Mouse (Mus musculus) forebrain, embryonic 16.5 days (tissue): ENCODE results near the gene Nub1. TPM values are rescaled to one million over a fixed set of nuclear protein-coding genes. Genes with fewer than 3 reads are reported as not detected.

Experiments used
- ATAC-seq: fragments of 200-750 bp; cut with Nextera tagmentation; 2 replicates; pipeline ENCODE4 v1.8.0; 2017; ENCODE audit warnings: mild to moderate bottlenecking, moderate library complexity
- H3K27ac ChIP-seq: fragments of 300-500 bp; sonication (generic); 2 replicates; pipeline ENCODE4 v1.5.1; 2014; ENCODE audit warnings: low read length, control low read depth
- H3K27me3 ChIP-seq: fragments of 300-500 bp; sonication (generic); replicated peaks from 2 replicates; pipeline ENCODE4 v1.6.1; 2014; ENCODE audit warnings: low read length; ENCODE audit not compliant: control insufficient read depth, insufficient read depth
- H3K36me3 ChIP-seq: fragments of 300-500 bp; sonication (generic); 2 replicates; pipeline ENCODE4 v1.6.1; 2014; ENCODE audit not compliant: control insufficient read depth, insufficient read depth
- H3K4me1 ChIP-seq: fragments of 300-500 bp; sonication (generic); replicated peaks from 2 replicates; pipeline ENCODE4 v1.6.1; 2014; ENCODE audit warnings: low read length; ENCODE audit not compliant: control insufficient read depth, insufficient read depth
- H3K4me2 ChIP-seq: fragments of 300-500 bp; sonication (generic); 2 replicates; pipeline ENCODE4 v1.6.1; 2014; ENCODE audit warnings: mild to moderate bottlenecking, low read length, control low read depth
- H3K4me3 ChIP-seq: fragments of 300-500 bp; sonication (generic); replicated peaks from 2 replicates; pipeline ENCODE4 v1.5.1; 2014; ENCODE audit warnings: mild to moderate bottlenecking, low read length, control low read depth
- H3K9ac ChIP-seq: fragments of 300-500 bp; sonication (generic); replicated peaks from 2 replicates; pipeline ENCODE4 v1.6.1; 2014; ENCODE audit warnings: low read depth, low read length, control low read depth
- H3K9me3 ChIP-seq: fragments of 300-500 bp; sonication (generic); 2 replicates; pipeline ENCODE4 v1.6.1; 2016; ENCODE audit warnings: low read length; ENCODE audit not compliant: control insufficient read depth
- WGBS: fragments of 180-500 bp; shearing (Covaris S2); extraction: QIAGEN DNeasy Blood & Tissue Kit; methylation state at CpG from one replicate; pipeline ENCODE4 v1.1.7; 2014; 5-methylcytosine and 5-hydroxymethylcytosine counted together
- polyA plus RNA-seq: library from polyadenylated mRNA; unstranded; fragments of >200 nt; fragmentation: Nextera tagmentation; extraction: Ambion mirVana; gene quantifications from 2 replicates; pipeline ENCODE4 v1.2.1, GENCODE M21; 2015

Nub1 gene
- polyA plus RNA-seq, 1 experiment from 2014 or later = 70.0 TPM

- no peak for ATAC-seq
- Histone ChIP-seq H3K27ac (no peak overlapping the region), H3K9me3 (no peaks in the 10 kb centered on the region), H3K36me3 (no peaks in the 10 kb centered on the region), H3K27me3 (no peaks in the 10 kb centered on the region), H3K9ac (no peak overlapping the region), H3K4me3 (no peak overlapping the region), H3K4me2 (no peak overlapping the region), H3K4me1 (0 out of 2 replicates have a peak, but pooled peaks cover 3% of the 10 kb centered on the region)
- 95% methylated on average over 6 of the region's 6 CpGs for WGBS
These were observed 32.7 kb downstream of the Nub1 start for GRCm38 (mm10) chr5:24718076-24718475.

- H3K9me3 ChIP-seq = no peaks in the 10 kb centered on the region
- no peak for ATAC-seq
- 91% methylated on average over 3 of the region's 3 CpGs for WGBS
- no peaks in the 10 kb centered on the region for H3K4me1 ChIP-seq
- no peaks in the 10 kb centered on the region for H3K36me3 ChIP-seq
- H3K27ac ChIP-seq = no peak overlapping the region
- no peak overlapping the region for H3K4me2 ChIP-seq
- no peaks in the 10 kb centered on the region for H3K27me3 ChIP-seq
- no peak overlapping the region for H3K9ac ChIP-seq
- no peak overlapping the region for H3K4me3 ChIP-seq
These were observed 34.5 kb downstream of the Nub1 start for GRCm38 (mm10) chr5:24719852-24720251.

GRCm38 (mm10) chr5:24723527-24724269 is 38.4 kb downstream of the Nub1 start:
- WGBS = 56% methylated on average over 11 of the region's 11 CpGs
- H3K4me3 ChIP-seq = no peak overlapping the region
- ATAC-seq = no peak
- H3K36me3 ChIP-seq = no peaks in the 10 kb centered on the region
- H3K27ac ChIP-seq = no peak overlapping the region
- H3K9me3 ChIP-seq = no peaks in the 10 kb centered on the region
- no peaks in the 10 kb centered on the region for H3K4me1 ChIP-seq
- H3K9ac ChIP-seq = no peak overlapping the region
- H3K4me2 ChIP-seq = no peak overlapping the region
- H3K27me3 ChIP-seq = no peaks in the 10 kb centered on the region

GRCm38 (mm10) chr5:24724270-24724634 is 38.9 kb downstream of the Nub1 start:
- no peak for ATAC-seq
- Histone ChIP-seq H3K27ac (no peak overlapping the region), H3K9ac (no peak overlapping the region)

GRCm38 (mm10) chr5:24724805-24725204 is 39.5 kb downstream of the Nub1 start:
- Histone ChIP-seq H3K27ac (0 out of 2 replicates have a peak overlapping the region, but pooled peaks have one; percentile 17), H3K9me3 (no peaks in the 10 kb centered on the region), H3K27me3 (peaks cover 8% of the 10 kb centered on the region), H3K36me3 (no peaks in the 10 kb centered on the region), H3K4me1 (peaks cover 2% of the 10 kb centered on the region), H3K9ac (no peak overlapping the region), H3K4me3 (no peak overlapping the region), H3K4me2 (no peak overlapping the region)
- WGBS = 56% methylated on average over 5 of the region's 5 CpGs
- no peak; the same call in 1 of the 2 replicates for ATAC-seq

More at GRCm38 (mm10) chr5:24724270-24724634, 38.9 kb downstream of the Nub1 start:
- H3K9me3 ChIP-seq = no peaks in the 10 kb centered on the region
- no peaks in the 10 kb centered on the region for H3K4me1 ChIP-seq
- no peak overlapping the region for H3K4me3 ChIP-seq
- no peaks in the 10 kb centered on the region for H3K36me3 ChIP-seq
- no peak overlapping the region for H3K4me2 ChIP-seq
- H3K27me3 ChIP-seq = peaks cover 3% of the 10 kb centered on the region
- 68% methylated on average over 5 of the region's 5 CpGs for WGBS

GRCm38 (mm10) chr5:24725897-24726296 is 40.6 kb downstream of the Nub1 start:
- Histone ChIP-seq H3K9me3 (no peaks in the 10 kb centered on the region), H3K27ac (no peak overlapping the region), H3K4me3 (no peak overlapping the region), H3K9ac (no peak overlapping the region), H3K4me2 (no peak overlapping the region), H3K36me3 (no peaks in the 10 kb centered on the region), H3K4me1 (peaks cover 13% of the 10 kb centered on the region), H3K27me3 (peaks cover 16% of the 10 kb centered on the region)
- 72% methylated on average over 6 of the region's 6 CpGs for WGBS
- no peak for ATAC-seq

GRCm38 (mm10) chr5:24726901-24727836 is 41.8 kb downstream of the Nub1 start:
- no peak for ATAC-seq
- H3K9ac ChIP-seq = no peak overlapping the region
- WGBS = 69% methylated on average over 12 of the region's 12 CpGs

GRCm38 (mm10) chr5:24729797-24730487 is 44.6 kb downstream of the Nub1 start:
- Histone ChIP-seq H3K9ac (peak overlapping the region; percentile 52), H3K27me3 (peaks cover 29% of the 10 kb centered on the region), H3K4me3 (peak overlapping the region; percentile 42), H3K4me1 (peaks cover 15% of the 10 kb centered on the region), H3K36me3 (no peaks in the 10 kb centered on the region), H3K9me3 (no peaks in the 10 kb centered on the region), H3K27ac (no peak overlapping the region), H3K4me2 (peak overlapping the region; percentile 58)
- 2% methylated on average over 46 of the region's 49 CpGs for WGBS
- no peak; the same call in 1 of the 2 replicates for ATAC-seq

More at GRCm38 (mm10) chr5:24726901-24727836, 41.8 kb downstream of the Nub1 start:
- Histone ChIP-seq H3K27ac (no peak overlapping the region), H3K4me2 (no peak overlapping the region), H3K4me3 (no peak overlapping the region), H3K27me3 (peaks cover 27% of the 10 kb centered on the region), H3K9me3 (no peaks in the 10 kb centered on the region), H3K36me3 (no peaks in the 10 kb centered on the region), H3K4me1 (peaks cover 13% of the 10 kb centered on the region)

- Histone ChIP-seq H3K36me3 (no peaks in the 10 kb centered on the region), H3K4me1 (peaks cover 15% of the 10 kb centered on the region), H3K4me3 (peak within 1 kb of the TSS; percentile 42), H3K9ac (peak within 1 kb of the TSS; percentile 52), H3K9me3 (no peaks in the 10 kb centered on the region), H3K27me3 (peaks cover 29% of the 10 kb centered on the region), H3K4me2 (peak within 1 kb of the TSS; percentile 58), H3K27ac (no peak within 1 kb of the TSS)
- under 1% methylated on average over 23 of the region's 23 CpGs for WGBS
- peak; percentile 41 for ATAC-seq
These were observed 45.1 kb downstream of the Nub1 start, which contains the start of gene Wdr86 for GRCm38 (mm10) chr5:24730488-24730871. Gene Wdr86 (minus strand): TSS chr5:24730727.
